Mouse (Mus musculus) thymus, postnatal 14 days (tissue): ENCODE measurements around the gene Ogdh.
"Not testable (repeated sequence)": the region's sequence is repeated elsewhere in the genome, so short reads cannot be mapped to it uniquely, and the experiment has no call there.

Source experiments
- DNase-seq: peaks from one replicate; pipeline ENCODE4 v3.0.0; 2021

Gene Ogdh

DNA sequence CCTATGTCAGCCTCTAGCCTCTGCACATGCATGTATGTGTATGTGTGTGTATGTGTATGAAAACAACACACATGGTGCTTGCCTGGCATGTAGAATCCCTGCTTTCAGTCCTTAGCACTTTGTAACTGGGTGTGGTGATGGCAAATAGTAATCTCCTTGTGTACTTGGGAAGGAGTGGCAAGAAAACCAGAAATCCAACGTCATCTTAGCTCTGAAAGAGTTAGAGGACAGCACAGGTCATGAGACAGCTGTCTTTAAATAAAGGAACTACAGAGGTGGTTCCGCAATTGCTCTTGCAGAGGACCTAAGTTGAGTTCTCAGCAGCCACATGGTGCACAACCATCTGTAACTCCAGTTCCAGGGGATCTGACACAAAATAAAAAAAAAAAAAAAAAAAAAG, 8.0 kb downstream of the Ogdh start:
- DNase-seq = no peak

DNA sequence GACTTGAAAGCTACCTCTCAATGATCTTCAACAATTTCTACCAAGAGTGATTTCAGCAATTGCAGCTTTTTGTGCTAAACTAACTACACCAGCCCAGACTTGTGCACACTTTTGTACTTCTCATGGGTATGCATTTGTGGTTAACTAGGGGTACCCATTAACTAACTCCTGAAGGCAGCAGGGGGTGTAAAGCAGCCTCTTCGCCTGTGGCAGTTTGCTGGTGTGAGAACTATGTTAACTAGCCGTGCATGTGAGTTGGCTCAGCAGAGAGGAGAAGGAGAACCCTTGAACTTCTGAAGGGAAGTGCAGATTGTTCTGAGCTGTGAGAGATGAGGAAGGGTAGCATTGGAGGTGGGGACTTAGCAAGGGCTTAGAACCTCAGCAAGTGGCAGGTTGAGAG, 11.4 kb downstream of the Ogdh start:
- DNase-seq = no peak

DNA sequence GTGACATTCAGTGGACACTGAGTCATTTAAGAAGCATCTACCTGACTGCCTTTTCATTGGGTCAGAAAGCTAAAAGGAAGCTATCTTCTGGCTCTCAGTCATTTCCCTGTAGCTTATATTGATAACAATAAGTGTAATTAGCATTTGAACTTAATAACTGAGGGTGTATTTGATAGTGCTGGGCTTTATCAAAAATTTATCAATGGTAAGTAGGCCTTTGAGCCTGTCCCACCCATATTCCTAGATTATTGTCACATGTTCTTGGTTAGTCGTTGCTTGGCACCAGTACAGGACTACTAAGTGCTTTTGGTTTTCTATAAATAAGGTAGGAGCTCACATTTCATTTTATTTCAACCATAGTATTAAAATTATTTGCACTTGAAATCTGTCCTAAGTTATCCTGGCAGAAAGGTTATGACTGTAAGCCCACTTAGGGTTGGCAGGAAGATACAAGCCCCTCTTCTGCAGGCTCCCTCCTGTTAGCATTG, 14.6 kb downstream of the Ogdh start:
- no peak for DNase-seq

DNA sequence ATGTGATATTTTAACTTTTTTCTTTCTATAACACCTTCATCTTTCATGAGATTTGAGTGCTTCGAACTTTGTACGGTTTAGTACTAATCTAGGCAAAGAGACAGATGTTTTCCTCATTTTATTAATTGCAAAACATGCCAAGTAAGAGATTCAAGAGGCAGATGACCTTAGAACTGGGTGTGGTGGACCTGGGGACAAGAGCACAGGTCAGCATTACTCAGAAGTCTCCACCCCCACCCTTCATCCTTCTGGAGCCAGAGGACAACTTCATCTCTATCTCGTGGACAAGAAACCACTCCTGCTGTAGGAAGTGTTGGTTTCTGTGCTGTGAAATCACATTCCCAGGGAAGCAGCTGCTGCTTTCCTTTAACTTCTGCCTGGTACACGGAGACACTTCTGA, 16.7 kb downstream of the Ogdh start:
- DNase-seq = no peak

DNA sequence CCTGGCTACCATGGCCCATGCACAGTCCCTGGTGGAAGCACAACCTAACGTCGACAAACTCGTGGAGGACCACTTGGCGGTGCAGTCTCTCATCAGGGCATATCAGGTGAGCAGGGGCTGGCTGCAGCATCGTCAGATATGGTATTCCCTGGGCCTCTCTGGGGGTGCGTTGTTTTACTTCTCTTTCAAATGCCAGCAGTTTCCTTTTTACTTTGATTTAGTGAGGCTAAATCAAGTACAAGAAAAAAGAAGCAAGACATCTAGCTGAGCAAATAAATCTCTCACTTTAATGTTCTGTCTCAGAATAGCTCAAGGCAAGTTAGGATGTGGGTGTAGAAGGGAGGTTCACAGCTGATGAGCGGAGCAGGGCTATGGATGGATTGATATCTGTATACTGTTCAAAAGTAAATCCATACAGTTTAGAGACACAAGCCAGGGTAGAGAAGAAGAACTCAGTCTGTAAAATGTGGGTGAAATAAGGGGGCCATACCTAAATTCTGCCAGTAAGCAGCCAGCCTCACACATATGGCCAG, 22.5 kb downstream of the Ogdh start:
- no peak for DNase-seq

DNA sequence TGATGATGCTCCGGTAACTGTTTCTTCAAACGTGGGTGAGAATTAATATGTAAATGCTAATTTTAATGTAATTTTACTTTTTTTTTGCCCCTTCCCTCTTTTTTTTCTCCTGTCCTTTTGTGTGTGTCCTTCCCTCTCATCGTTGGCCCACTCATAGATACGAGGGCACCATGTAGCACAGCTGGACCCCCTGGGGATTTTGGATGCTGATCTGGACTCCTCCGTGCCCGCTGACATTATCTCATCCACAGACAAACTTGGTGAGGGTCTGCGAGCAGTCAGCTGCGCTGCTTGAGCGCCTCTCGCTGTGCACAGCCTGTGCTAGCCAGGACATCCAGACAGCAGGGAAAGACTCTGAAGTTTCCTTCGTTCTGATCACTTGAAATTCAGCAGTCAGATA, 25.4 kb downstream of the Ogdh start:
- no peak for DNase-seq

DNA sequence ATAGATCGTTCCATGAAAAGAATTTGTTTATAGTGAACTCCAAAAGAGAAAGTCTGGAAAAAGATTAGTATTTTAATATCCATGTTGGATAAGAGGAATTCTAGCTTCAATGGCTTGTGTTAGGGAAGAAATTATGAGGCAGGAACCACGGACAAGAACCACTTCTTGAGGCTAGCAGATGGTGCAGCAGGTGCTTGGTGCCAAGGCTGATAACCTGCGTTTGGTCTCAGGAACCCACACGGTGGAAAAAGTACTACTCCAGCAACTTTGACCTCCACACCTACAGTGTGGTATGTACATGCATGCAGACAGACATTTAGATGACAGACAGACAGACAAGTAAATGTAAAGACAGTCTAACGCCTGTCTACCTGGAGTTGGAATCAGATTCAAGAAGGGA, 27.1 kb downstream of the Ogdh start:
- DNase-seq = no peak

DNA sequence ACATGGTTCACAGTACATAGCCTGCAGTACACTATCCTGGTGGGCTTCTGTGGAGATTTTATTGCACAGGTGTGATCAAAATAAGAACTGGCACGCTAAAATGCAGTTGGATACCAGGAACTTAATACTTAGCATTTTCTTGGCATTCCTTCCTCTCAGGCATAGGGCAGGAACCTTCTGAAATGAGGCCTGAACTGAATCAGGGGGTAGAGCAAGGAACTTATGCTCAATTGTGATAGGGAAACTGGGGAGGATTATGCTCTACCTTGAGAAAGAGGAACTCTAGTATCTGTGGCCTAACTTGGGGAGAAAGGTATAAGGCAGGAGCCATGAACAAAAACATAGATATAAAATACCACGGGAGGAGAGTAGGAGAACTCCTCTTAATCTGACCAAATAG, 27.9 kb downstream of the Ogdh start:
- no peak for DNase-seq

DNA sequence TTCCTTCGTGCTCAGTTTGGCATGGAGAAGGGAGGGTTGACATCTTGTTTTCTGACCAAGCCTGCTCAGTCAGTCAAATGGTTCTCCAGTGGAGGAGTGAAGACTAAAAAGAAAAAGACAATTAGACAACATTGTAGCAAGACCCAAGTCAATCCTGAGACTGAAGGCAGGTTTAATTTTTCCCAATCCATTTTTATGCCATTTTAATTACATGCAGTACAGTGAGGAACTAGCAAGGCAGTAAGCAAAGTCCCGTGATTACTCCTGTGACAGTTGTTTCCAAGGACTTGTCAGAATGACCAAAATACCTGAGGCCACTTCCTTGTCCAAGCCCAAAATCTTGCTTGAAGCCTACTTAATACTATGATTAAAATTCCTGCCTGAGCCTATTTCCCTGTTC, 30.7 kb downstream of the Ogdh start:
- DNase-seq = no peak

DNA sequence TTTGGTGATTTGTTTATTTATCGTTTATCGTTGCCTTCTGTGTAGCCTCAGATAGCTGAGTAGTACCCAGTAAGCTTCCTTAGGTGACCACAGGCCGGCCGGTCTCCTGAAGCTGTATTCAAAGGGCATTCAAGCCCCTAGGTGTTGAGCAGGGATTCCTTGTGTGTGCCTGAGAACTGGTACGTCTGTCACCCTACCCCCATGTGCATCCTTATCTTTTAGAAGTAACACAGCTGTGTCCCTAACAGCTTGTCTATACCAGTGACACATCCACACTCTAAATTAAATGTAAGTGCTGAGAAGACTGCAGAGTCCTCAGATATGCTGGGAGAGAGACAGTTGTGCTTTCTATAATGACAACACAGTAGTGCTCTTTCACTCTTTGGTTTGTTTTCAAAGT, 31.9 kb downstream of the Ogdh start:
- no peak for DNase-seq

DNA sequence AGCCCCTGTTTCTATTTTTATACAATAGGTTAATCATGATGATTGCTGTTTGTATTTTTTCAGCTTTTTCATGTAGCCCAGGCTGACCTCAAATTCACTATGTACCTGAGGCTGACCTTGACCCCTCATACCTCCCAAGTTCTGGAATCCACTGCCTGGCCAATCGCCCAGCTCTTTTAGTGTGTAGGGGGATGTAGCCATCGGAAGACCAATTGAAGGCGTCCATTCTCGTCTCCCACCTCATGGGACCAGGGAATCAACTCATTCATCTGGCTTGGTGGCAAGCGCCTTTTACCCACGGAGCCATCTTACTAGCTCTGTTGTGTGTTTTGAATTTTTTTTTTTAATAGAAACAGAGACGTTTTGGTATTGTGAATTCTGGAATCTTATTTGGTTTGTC, 39.8 kb downstream of the Ogdh start:
- DNase-seq = no peak

DNA sequence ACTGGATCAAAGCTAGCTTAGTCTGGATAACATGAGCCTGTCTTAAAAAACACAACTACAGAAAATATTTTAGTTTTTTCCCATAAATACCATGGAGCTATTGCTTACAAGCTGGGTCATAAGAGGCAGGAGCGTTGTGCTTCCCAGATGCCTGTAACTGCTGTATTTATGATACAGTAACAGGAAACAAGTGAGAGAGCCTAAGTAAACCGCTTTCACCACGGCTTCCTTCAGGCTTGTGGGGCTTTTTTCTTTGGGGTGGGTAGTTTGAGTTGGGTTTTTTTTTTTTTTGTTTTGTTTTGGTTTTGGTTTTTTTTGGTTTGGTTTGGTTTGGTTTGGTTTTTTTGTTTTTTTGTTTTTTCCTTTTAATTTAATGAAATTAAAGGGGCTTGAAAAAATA, 41.2 kb downstream of the Ogdh start:
- DNase-seq = no peak

DNA sequence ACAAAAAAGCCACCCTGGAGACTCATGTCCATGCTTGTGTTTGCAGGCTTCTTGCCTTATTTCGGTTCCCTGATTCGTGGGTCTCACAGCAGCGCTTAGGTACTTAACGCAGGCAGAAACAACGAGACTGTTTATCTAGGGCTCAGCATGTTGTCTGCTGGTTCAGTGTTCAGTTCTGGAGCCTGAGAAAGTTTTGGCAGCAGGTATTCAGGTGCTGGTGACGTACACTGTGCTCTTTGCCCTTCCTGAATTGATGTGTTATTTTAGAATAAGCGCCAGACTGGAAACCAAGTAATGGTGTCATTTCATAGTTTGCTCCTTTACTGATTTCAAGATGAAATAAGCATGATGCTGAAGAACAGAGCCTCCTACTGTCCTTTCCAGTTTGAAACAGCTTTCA, 42.0 kb downstream of the Ogdh start:
- no peak for DNase-seq

DNA sequence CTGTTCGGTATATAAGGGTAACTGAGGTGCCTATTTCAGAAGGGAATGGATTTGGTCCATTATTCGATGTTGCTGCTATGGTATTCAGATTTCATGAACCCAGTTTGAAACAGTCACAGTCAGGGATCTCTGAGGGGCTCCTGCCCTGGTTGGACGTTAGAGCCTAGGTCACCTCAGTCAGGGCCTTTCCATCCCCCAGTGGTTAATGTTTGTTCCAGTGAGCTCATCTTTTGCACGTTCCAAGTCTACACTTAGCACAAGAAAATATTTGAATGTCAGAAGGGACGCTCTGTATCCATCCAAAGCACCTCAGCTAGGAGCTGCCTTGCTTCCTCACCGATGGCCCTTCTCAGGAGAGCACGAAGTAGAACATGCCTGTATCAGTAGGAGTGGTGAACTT, 43.9 kb downstream of the Ogdh start:
- no peak for DNase-seq

DNA sequence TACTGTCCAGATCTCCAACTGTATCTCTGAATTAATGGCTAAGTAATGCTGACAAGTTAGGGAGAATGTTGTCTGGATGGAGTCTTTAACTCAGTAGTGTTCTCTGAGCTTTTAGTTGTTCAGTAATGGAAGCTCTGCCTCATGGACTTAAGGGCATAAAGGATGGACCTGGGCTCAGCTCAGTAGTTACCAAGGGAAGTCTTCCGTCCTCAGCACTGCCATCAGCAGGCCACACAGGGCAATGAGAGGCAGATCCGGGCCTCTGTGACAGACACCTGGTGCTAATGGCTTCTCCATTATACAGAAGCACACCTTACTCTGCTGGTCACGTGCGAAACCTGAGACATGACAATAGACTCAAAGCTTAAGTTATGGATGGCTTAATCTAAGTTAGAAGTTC, 45.3 kb downstream of the Ogdh start:
- no peak for DNase-seq

DNA sequence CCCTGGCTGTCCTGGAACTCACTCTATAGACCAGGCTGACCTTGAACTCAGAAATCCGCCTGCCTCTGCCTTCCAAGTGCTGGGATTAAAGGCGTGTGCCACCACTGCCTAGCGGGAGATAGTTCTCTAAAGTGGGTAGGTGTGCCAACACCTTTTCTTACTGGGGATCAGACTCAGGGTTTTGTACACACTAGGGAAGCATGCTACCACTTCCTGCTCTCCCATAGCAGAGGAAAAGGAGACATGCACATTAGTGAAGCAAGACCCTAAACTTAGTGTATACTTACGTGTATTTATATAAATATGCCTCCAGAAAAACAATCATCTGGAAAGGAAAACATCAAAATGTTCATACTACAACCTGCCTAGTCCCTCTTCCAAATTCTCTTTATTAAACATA, 54.5 kb downstream of the Ogdh start:
- no peak for DNase-seq

DNA sequence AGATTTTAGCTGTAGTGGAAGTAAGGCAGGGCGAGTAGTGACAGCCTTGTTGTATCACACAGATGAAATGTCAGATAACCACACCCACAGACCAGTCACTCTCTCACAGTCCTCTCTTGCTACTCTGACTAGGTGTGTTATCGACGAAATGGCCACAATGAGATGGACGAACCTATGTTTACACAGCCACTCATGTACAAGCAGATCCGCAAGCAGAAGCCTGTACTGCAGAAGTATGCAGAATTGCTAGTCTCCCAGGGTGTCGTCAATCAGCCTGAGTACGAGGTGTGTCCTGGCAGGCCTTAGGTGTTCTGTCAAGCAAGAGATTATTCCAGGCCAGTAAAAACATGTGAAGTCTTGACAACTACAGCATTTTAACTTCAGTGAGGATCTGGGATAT, 55.5 kb downstream of the Ogdh start:
- DNase-seq = no peak

DNA sequence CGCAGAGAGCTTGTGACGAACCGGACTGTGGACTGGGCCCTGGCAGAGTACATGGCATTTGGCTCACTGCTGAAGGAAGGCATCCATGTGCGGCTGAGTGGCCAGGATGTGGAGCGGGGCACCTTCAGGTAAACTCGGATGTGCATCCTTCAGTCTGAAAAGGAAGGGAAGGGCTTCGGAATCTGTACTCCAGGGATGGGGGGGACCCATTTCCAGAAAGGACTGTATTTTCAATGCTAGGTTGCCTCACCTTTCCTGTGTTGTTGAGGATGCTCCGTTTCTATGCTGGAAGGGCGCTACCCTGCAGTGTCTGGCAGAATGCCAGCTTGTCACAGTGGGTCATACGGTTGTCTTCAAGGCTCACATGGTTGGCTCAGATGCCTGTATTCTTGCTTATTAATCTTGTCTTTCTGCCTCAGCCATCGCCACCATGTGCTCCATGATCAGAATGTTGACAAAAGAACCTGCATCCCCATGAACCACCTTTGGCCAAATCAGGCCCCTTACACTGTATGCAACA, 57.3 kb downstream of the Ogdh start:
- no peak for DNase-seq

DNA sequence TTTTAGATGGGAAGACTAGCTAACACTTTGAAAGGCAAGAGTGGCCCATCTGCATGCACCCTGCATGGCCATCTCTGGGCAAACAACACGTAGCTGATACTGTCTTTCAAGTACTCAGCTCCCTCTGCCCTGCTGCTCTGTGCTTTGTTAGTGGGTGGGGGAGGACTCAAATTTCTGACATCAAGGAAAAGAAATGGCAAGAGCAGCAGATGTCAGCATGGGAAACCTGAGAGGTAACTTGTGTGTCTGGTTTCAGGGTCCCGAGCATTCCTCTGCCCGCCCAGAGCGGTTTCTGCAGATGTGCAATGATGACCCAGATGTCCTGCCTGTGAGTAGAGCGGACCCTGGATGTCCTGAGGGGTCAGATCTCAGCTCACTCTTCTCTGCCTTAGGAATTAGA, 58.2 kb downstream of the Ogdh start:
- no peak for DNase-seq

DNA sequence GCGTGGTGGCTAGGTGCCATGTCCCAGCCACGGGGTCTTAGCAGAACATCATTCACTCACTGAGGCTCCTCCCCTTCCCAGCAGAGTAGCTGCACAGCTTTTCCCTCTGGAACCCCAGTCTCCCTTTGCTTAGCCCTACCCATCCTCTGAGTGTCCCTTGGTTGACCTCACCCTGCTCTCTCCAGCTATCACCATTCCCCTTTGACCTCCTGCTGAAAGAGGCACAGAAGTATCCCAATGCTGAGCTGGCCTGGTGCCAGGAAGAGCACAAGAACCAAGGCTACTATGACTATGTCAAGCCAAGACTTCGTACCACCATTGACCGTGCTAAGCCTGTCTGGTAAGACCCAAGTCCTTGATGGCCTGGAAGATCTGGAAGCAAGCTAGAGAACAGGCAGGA, 63.7 kb downstream of the Ogdh start:
- no peak for DNase-seq

DNA sequence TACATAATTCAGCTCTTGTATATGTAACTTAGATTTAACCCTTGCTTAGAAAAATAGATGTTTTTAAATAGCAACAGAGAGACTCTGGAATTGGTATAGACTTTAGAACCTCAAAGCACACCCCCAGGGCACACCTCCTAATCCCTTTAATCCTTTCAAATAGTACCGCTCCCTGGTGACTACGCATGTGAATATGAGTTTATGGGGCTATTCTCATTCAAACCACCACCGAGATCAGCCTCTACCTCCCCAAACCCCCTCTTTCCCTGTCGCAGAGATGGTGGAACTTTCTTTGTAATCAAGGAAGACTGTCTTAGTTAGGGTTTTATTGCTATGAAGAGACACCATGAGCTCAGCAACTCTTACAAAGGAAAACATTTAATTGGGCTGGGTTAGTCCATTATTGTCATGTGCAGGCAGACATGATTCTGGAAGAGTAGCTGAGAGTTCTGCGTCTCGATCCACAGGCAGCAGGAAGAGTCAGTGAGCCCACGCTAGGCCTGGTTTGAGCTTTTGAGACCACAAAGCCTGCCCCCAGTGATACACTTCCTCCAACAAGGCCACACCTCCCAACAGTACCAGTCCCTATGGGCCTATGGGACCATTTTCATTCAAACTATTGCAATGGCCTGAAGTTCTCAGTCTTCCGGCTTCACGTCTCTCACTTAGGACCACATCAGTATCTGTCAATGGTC, 73.3 kb downstream of the Ogdh start:
- DNase-seq = no peak

DNA sequence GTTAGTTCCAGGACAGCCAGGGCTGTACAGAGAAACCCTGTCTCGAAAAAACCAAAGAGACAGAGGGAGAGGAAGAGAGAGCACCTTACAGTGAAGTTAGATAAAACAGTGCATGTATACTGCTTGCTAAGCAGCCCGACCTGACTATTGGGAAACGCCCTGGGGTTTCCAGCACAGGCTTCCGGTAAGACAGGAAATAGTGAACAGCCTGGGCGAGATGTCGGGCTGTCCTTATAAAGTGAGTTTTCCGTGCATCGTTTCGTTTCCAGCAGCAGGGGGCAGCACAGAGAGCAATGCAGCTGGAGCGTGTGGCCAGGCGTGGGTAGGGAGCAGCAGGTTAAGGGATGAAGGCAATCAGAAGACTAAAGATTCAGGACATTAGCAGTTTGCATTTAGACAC, 74.5 kb downstream of the Ogdh start:
- DNase-seq = peak; percentile 87

DNA sequence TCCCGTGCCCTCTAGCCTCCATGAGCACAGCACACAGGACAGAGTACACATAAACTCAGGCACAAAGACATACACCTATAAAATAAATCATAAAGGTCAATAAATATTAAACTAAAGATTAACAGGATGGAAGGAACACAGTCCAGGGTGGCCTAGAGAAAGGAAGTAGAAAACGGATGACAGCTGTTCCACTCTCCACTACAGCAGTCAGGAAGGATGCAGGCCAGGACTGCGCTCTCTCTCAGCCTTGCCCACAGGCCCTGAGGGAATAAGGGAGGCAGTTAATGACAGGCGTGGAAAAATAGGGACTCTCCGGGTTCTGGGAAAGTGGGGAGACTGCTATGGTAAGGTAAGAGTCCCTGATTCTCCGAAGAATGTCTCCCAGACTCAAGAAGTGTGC, 75.0 kb downstream of the Ogdh start:
- no peak for DNase-seq

DNA sequence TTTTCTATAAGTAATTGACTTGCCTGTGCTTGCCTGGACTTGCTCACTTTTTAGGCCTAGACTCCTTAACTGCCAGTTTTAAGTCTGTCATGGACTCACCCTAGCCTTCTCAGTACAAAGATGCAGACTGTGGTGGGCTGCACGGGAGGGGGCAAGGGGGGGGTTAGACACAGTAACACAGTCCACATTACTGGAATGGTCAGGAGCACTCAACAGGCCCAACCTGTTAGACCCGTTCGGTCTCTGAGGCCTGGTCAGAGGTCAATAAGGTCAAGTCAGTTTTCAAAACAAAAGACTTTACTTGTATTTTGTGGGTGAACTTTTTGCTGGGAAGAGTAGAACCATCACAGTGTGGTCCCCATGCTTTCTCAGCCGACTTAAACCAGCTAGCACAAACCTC, 75.7 kb downstream of the Ogdh start:
- no peak for DNase-seq

DNA sequence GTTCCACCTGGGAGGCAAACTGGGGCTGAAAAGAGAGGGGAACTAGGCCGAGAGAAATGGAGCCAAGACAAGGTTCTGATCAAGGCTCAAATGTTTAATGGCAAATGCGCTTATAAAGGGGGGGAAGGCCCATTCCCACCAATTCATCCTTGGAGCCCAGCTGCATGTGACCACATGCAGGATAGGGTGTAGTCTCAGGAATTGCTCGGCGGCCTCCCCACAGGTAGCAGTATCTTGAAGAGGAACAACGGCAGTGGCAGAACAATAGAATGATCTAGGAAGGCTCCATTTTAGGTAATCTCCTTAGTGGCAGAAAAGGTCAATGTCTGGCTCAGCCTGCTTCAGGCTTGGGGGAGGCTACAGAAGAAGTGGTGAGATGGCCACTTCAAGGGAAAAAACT, 76.6 kb downstream of the Ogdh start:
- DNase-seq = not testable (repeated sequence)
